Mouse (Mus musculus) liver, embryonic 11.5 days (tissue): ENCODE measurements around the gene Ranbp3. TPM values are rescaled to one million over a fixed set of nuclear protein-coding genes. Genes with fewer than 3 reads are reported as not detected.
"Not testable (repeated sequence)": the region's sequence is repeated elsewhere in the genome, so short reads cannot be mapped to it uniquely, and the experiment has no call there.

ENCODE experiments used
- ATAC-seq: fragments of 200-750 bp; cut with Nextera tagmentation; replicated peaks from 2 replicates; pipeline ENCODE4 v1.8.0; 2017; ENCODE audit warnings: moderate number of reproducible peaks, mild to moderate bottlenecking, moderate TSS enrichment, moderate library complexity; ENCODE audit not compliant: low FRiP score
- DNase-seq: peaks from one replicate; pipeline ENCODE4 v3.0.0-alpha.2; 2017; ENCODE audit warnings: low spot score
- H3K27ac ChIP-seq: fragments of 300-500 bp; sonication (generic); 2 replicates; pipeline ENCODE4 v1.5.1; 2014; ENCODE audit warnings: mild to moderate bottlenecking, low read depth, low read length, control low read depth
- H3K27me3 ChIP-seq: fragments of 300-500 bp; sonication (generic); replicated peaks from 2 replicates; pipeline ENCODE4 v1.6.1; 2014; ENCODE audit warnings: low read length, mixed read lengths; ENCODE audit not compliant: control insufficient read depth, insufficient read depth
- H3K36me3 ChIP-seq: fragments of 300-500 bp; sonication (generic); 2 replicates; pipeline ENCODE4 v1.6.1; 2014; ENCODE audit warnings: mild to moderate bottlenecking, low read length, moderate library complexity, mixed read lengths; ENCODE audit not compliant: control insufficient read depth, insufficient read depth
- H3K4me1 ChIP-seq: fragments of 300-500 bp; sonication (generic); replicated peaks from 2 replicates; pipeline ENCODE4 v1.6.1; 2014; ENCODE audit warnings: low read length, mixed read lengths; ENCODE audit not compliant: control insufficient read depth, insufficient read depth
- H3K4me2 ChIP-seq: fragments of 300-500 bp; sonication (generic); 2 replicates; pipeline ENCODE4 v1.6.1; 2014; ENCODE audit warnings: mild to moderate bottlenecking, control low read depth, moderate library complexity
- H3K4me3 ChIP-seq: fragments of 300-500 bp; sonication (generic); 2 replicates; pipeline ENCODE4 v1.5.1; 2014; ENCODE audit warnings: low read depth, low read length, control low read depth
- H3K9ac ChIP-seq: fragments of 300-500 bp; sonication (generic); 2 replicates; pipeline ENCODE4 v1.6.1; 2014; ENCODE audit warnings: low read depth, low read length, control low read depth
- H3K9me3 ChIP-seq: fragments of 300-500 bp; sonication (generic); 2 replicates; pipeline ENCODE4 v1.6.1; 2016; ENCODE audit warnings: low read length, inconsistent platforms, mixed read lengths; ENCODE audit not compliant: control insufficient read depth
- WGBS: fragments of 180-500 bp; shearing (Covaris S2); extraction: QIAGEN DNeasy Blood & Tissue Kit; methylation state at CpG from one replicate; pipeline ENCODE4 v1.1.7; 2014; 5-methylcytosine and 5-hydroxymethylcytosine counted together
- polyA plus RNA-seq: library from polyadenylated mRNA; unstranded; fragments of >200 nt; fragmentation: Nextera tagmentation; extraction: Ambion mirVana; gene quantifications from 2 replicates; pipeline ENCODE4 v1.2.1, GENCODE M21; 2014

Gene Ranbp3
- 94.3 and 105 TPM in 2 replicates for polyA plus RNA-seq

- WGBS, result under 1% methylated on average over 50 of the region's 66 CpGs
- peak within 1 kb of the TSS; percentile 99 for H3K9ac ChIP-seq
- H3K27ac ChIP-seq, result peak within 1 kb of the TSS; percentile 86
- peak; percentile 99 for DNase-seq
- H3K4me2 ChIP-seq, result peak within 1 kb of the TSS; percentile 91
- peak within 1 kb of the TSS; percentile 96 for H3K4me3 ChIP-seq
- 0 out of 2 replicates have a peak, but pooled peaks cover 4% of the 10 kb centered on the region for H3K27me3 ChIP-seq
- ATAC-seq, result peak; percentile 93
- H3K9me3 ChIP-seq, result no peaks in the 10 kb centered on the region
- H3K4me1 ChIP-seq, result peaks cover 18% of the 10 kb centered on the region
- peaks cover 21% of the 10 kb centered on the region for H3K36me3 ChIP-seq
Observed at GRCm38 (mm10) chr17:56672941-56673646, at the start of gene Ranbp3. Gene Ranbp3 (plus strand): TSS chr17:56673294.

GRCm38 (mm10) chr17:56625495-56625894, 47.6 kb upstream of the Ranbp3 start:
- Histone ChIP-seq H3K27me3 (no peaks in the 10 kb centered on the region), H3K4me2 (peak overlapping the region; percentile 95), H3K36me3 (peaks cover 23% of the 10 kb centered on the region), H3K9ac (peak overlapping the region; percentile 86), H3K27ac (no peak overlapping the region), H3K4me3 (peak overlapping the region; percentile 86), H3K9me3 (no peaks in the 10 kb centered on the region), H3K4me1 (peaks cover 16% of the 10 kb centered on the region; the same call in 1 of the 2 replicates)
- WGBS, result 62% methylated on average over 3 of the region's 3 CpGs
- DNase-seq (no peak), ATAC-seq (no peak)

- H3K36me3 ChIP-seq, result peaks cover 18% of the 10 kb centered on the region; the same call in 1 of the 2 replicates
- peaks cover 16% of the 10 kb centered on the region; the same call in 1 of the 2 replicates for H3K4me1 ChIP-seq
- peak overlapping the region; percentile 95 for H3K4me2 ChIP-seq
- peak; percentile 45 for DNase-seq
- H3K27me3 ChIP-seq, result no peaks in the 10 kb centered on the region
- no peak; the same call in 1 of the 2 replicates for ATAC-seq
- under 1% methylated on average over 32 of the region's 32 CpGs for WGBS
- H3K9me3 ChIP-seq, result no peaks in the 10 kb centered on the region
- H3K27ac ChIP-seq, result peak overlapping the region; percentile 64
- H3K9ac ChIP-seq, result peak overlapping the region; percentile 86
- peak overlapping the region; percentile 86 for H3K4me3 ChIP-seq
Observed at GRCm38 (mm10) chr17:56626260-56626659, 46.8 kb upstream of the Ranbp3 start.

- no peaks in the 10 kb centered on the region for H3K27me3 ChIP-seq
- peaks cover 14% of the 10 kb centered on the region; the same call in 1 of the 2 replicates for H3K36me3 ChIP-seq
- under 1% methylated on average over 51 of the region's 51 CpGs for WGBS
- peaks cover 16% of the 10 kb centered on the region; the same call in 1 of the 2 replicates for H3K4me1 ChIP-seq
- peak within 1 kb of the TSS; percentile 64 for H3K27ac ChIP-seq
- ATAC-seq, result peak; percentile 88
- no peaks in the 10 kb centered on the region for H3K9me3 ChIP-seq
- H3K4me2 ChIP-seq, result peak within 1 kb of the TSS; percentile 95
- peak within 1 kb of the TSS; percentile 86 for H3K4me3 ChIP-seq
- peak; percentile 99 for DNase-seq
- H3K9ac ChIP-seq, result peak within 1 kb of the TSS; percentile 86
Observed at GRCm38 (mm10) chr17:56626754-56627470, 46.2 kb upstream of the Ranbp3 start, which contains the start of gene Lonp1. Gene Lonp1 (minus strand): TSS chr17:56626887.

GRCm38 (mm10) chr17:56627530-56628277, 45.4 kb upstream of the Ranbp3 start, which contains the start of gene Catsperd:
Gene Catsperd (plus strand): TSS chr17:56628143.
- 9% methylated on average over 26 of the region's 26 CpGs for WGBS
- DNase-seq (peak; percentile 48), ATAC-seq (peak; percentile 19)
- Histone ChIP-seq H3K9ac (peak within 1 kb of the TSS; percentile 86), H3K27me3 (no peaks in the 10 kb centered on the region), H3K4me3 (peak within 1 kb of the TSS; percentile 86), H3K4me1 (peaks cover 16% of the 10 kb centered on the region; the same call in 1 of the 2 replicates), H3K4me2 (peak within 1 kb of the TSS; percentile 95), H3K27ac (peak within 1 kb of the TSS; percentile 64), H3K36me3 (peaks cover 10% of the 10 kb centered on the region; the same call in 1 of the 2 replicates), H3K9me3 (no peaks in the 10 kb centered on the region)

DNA sequence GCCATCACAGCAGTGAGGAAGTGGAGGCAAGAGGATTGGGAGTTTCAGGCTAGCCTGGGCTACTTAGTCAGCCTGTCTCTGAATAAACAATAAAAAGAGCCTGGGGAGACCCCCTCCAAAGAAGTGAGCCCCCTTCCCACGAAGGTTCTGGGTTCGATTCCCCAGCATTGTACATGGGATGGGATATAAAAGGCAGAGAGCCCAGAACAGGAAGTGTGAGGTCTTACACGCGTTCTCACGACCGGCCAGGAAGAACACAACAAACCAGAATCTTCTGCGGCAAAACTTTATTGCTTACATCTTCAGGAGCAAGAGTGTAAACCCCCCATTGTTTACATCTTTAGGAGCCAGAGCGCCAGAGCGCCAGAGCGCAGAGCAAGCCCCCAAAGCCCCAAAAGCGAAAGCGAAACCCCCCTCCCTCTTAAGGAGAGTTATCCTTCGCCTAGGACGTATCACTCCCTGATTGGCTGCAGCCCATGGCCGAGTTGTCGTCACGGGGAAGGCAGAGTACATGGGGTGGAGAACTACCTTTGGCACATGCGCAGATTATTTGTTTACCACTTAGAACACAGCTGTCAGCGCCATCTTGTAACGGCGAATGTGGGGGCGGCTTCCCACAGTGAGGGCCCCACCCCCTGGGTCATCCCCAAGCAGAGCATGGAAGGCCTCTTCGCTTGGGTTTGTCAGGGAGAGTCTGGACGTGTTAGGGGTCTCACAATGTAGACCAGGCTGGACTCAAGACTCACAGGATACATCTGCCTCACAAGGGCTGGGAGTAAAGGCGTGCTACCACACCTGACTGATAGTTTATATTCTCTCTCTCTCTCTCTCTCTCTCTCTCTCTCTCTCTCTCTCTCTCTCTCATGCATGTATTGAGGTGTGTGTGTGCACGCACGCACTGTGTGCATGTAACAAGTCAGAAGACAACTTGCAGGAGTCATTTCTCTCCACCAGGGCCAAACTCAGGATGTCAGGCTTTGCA, 43.0 kb upstream of the Ranbp3 start:
- H3K4me1 ChIP-seq, result peaks cover 11% of the 10 kb centered on the region; the same call in 1 of the 2 replicates
- not testable (repeated sequence) for H3K36me3 ChIP-seq, ATAC-seq, H3K27ac ChIP-seq, H3K27me3 ChIP-seq, DNase-seq, H3K4me2 ChIP-seq, H3K4me3 ChIP-seq, H3K9ac ChIP-seq, H3K9me3 ChIP-seq
- WGBS, result 85% methylated on average over 27 of the region's 27 CpGs

- H3K27me3 ChIP-seq, result no peaks in the 10 kb centered on the region
- H3K9ac ChIP-seq, result no peak overlapping the region
- DNase-seq (no peak), ATAC-seq (no peak)
- H3K4me1 ChIP-seq, result peaks cover 8% of the 10 kb centered on the region; the same call in 1 of the 2 replicates
- 56% methylated on average over 4 of the region's 4 CpGs for whole genome bisulfite sequencing
- H3K4me2 ChIP-seq, result no peak overlapping the region
- no peak overlapping the region for H3K27ac ChIP-seq
- no peaks in the 10 kb centered on the region for H3K36me3 ChIP-seq
- no peaks in the 10 kb centered on the region for H3K9me3 ChIP-seq
- no peak overlapping the region for H3K4me3 ChIP-seq
Observed at GRCm38 (mm10) chr17:56631807-56632206, 41.3 kb upstream of the Ranbp3 start.
